Mouse (Mus musculus): ENCODE measurements around the gene Bcar1.
A peak's percentile ranks its signal among the peaks of the same experiment; 100 is the strongest.

The Bcar1 gene

GRCm38 (mm10) chr8:111680423-111681028, 63.1 kb downstream of the Bcar1 start:
- DNase-seq (ENCODE audit: low read depth): no peak

GRCm38 (mm10) chr8:111678848-111679247, 64.8 kb downstream of the Bcar1 start:
- no peak for DNase-seq (ENCODE audit: low read depth)

- peak; percentile 59 for DNase-seq (ENCODE audit: low read depth)
Measured at GRCm38 (mm10) chr8:111678111-111678510, 65.5 kb downstream of the Bcar1 start.

GRCm38 (mm10) chr8:111676237-111676636, 67.4 kb downstream of the Bcar1 start:
- DNase-seq (ENCODE audit: low read depth): no peak

GRCm38 (mm10) chr8:111666751-111667150, 76.9 kb downstream of the Bcar1 start:
- DNase-seq (ENCODE audit: low read depth): no peak

- DNase-seq (ENCODE audit: low read depth): peak; percentile 50
Measured at GRCm38 (mm10) chr8:111662473-111662872, 81.1 kb downstream of the Bcar1 start.

Data from c-Kit-positive CD71-positive TER-119-negative erythroid progenitor cells, embryonic 14.5 days (primary cell).